Mouse (Mus musculus) left cerebral cortex, postnatal 14 days (tissue): ENCODE results near the gene Lamb3. TPM values are rescaled to one million over a fixed set of nuclear protein-coding genes. Genes with fewer than 3 reads are reported as not detected.
A peak's percentile ranks its signal among the peaks of the same experiment; 100 is the strongest.
"Not testable (repeated sequence)": the region's sequence is repeated elsewhere in the genome, so short reads cannot be mapped to it uniquely, and the experiment has no call there.

ENCODE experiments used
- DNase-seq, 2 experiments: peaks; one replicate each; pipeline ENCODE4 v3.0.0; 2021 to 2022; ENCODE audit warnings: low spot score in 2 of 2, mixed read lengths in 1 of 2
- intact Hi-C: fragments of 180-260 bp; cut with DNase I; formaldehyde crosslinking; loops from one replicate; pipeline ENCODE4 v1.15.1; 2025
- total RNA-seq, 2 experiments: library from RNA; stranded (reverse); gene quantifications; 2 replicates each; pipeline ENCODE4 v1.2.3; 2021

Lamb3 gene
- total RNA-seq, 2 experiments from 2014 or later: 1.6 to 3.0 TPM

- intact Hi-C loops: no loop called here
- DNase-seq: no peak
These were observed 27.4 kb downstream of the Lamb3 start for GRCm38 (mm10) chr1:193234930-193235329.

DNA sequence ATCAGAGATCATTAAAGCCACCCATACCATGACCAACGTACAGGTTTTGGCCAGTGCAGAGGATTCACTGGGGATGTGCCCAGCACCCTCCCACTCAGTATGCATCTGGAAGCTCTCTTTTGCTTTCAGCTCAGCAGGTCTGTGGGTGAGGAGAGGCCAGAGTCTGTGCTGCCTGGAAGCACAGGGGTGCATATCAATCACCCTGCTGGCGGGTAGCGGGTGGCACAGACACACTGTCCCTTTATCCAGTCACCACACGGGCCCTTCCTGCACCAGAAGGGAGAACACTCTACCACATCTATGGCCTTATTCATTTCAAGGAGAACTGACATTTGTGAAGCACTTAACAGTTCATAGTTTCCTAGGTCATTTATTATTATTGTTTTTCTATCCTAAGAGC lies 30.9 kb downstream of the Lamb3 start:
- intact Hi-C loops: no loop called here
- DNase-seq: no peak

DNA sequence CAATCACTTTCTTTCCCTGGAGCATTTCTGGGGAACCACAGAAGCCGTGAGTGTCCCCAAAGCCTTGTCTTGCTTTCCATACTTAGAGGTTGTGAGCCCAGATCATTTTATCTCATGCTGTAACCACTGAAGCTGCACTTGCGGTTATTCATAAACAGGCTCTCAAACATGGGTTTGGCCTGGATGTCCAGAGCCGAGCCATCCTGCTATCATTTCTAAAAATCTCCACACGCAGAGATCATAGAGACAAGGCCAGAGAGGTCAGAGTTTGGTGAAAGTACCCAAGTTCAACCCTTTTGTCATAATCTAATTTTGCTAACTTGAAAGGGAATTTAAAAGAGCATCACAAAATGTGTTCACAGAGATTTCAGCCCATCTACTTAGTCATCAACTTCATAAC lies 33.9 kb downstream of the Lamb3 start:
- no peak for DNase-seq
- intact Hi-C loops: no loop called here

GRCm38 (mm10) chr1:193242238-193242637 lies 34.7 kb downstream of the Lamb3 start:
- DNase-seq: peak; percentile 77 to 94
- intact Hi-C loops: no loop called here

GRCm38 (mm10) chr1:193242863-193243262 lies 35.4 kb downstream of the Lamb3 start:
- intact Hi-C loops: no loop called here

DNA sequence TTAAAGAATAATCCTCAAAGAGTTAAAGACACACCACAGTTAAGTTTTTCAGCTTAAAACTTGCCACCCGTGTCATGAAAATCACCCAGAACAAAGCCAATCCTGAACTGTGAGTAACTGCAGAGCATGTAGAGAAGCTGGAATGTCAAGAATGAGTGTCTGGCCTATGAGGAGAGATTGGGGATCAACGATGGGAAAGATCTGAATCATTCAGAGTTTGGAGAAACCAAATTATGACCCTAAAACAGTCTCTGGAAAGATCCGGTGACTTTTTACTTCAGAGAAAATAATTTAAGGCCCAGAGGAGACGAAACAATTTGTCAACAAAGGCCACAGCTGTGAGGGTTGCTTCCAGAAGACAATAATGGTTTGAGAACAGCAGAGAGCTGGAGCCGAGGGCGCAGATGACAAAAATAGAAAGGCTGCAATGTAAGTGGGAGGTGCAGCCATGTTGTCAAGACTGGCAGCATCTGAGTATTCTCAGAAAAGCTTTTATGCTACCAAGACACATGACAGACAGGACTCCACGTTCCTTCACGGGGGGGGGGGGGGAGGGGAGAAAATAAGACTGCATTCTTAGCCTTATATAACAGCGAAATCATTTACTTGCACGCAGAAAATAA lies 36.2 kb downstream of the Lamb3 start:
- intact Hi-C loops: no loop called here
- DNase-seq: peak in 1 of 2 experiments; percentile 42

More at GRCm38 (mm10) chr1:193242863-193243262, 35.4 kb downstream of the Lamb3 start:
- no peak for DNase-seq

- intact Hi-C loops: no loop called here
- DNase-seq: no peak
These were observed 36.7 kb downstream of the Lamb3 start for GRCm38 (mm10) chr1:193244235-193244634.

GRCm38 (mm10) chr1:193250026-193250425 lies 42.5 kb downstream of the Lamb3 start:
- DNase-seq: no peak
- intact Hi-C loops: loop anchor here (5.0 kb wide), 1 partner anchor 43 kb away; the partner anchor contains the start of gene Lamb3

DNA sequence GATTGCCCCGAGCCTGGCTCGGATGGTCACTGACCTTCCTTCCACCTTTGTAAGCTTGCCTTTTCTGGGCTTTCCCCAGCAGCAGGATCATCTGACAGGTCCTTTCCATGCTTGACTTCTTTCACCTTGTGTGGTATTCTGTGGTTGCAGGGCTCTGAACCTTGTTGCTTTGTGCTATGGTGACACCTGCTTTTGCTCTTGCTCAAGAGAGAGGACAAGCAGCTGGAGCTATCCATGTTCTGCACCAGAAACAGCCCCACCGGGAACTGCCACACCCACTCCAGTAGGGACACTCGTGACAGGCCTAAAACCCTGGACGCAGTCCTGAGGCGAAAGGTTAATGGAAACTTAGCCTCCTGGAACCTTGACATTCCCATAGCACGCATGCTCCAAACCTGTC lies 43.9 kb downstream of the Lamb3 start:
- no peak for DNase-seq
- intact Hi-C loops: loop anchor here (5.0 kb wide), 1 partner anchor 44 kb away; the partner anchor contains the start of gene Lamb3

DNA sequence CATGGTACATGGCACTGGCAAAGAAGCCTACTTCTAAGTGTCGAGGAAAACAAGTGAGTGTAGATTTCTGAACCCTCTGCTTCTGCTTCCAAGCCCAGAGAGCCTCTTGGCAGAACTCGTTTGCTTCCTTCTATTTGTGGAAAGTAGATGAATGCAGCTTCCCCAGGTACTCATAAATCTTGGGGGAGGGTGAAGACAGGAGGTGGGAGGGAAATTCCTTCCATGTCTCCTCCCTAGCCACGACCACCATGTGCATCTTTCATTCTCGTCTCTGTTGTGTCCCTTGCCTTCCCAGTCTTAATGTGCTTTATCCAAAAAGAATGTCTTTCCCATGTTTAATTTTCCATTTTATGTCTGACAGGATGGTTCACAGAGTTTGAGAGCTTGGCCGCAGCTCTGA lies 45.1 kb downstream of the Lamb3 start:
- no peak for DNase-seq
- intact Hi-C loops: loop anchor here (5.0 kb wide), 1 partner anchor 45 kb away; the partner anchor contains the start of gene Lamb3

DNA sequence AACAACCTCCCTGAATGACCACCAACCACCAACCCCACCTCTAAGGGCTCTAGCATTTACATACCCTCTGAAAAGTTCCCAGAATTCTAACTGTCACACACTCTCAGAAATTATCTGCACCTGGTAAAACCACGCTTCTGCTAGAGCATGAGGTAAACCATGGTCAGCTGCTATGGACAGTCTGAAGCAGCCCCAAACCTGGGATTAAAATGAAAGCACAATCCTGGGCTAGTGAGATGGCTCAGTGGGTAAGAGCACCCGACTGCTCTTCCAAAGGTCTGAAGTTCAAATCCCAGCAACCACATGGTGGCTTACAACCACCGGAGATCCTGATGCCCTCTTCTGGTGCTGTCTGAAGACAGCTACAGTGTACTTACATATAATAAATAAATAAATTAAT lies 46.4 kb downstream of the Lamb3 start:
- intact Hi-C loops: loop anchor here (2.0 to 5.0 kb wide), 2 partner anchors 47 to 69 kb away; partner anchors contain the start of gene Lamb3
- DNase-seq: not testable (repeated sequence)

- DNase-seq: no peak
- intact Hi-C loops: loop anchor here (1.0 to 5.0 kb wide), 3 partner anchors 68 to 121 kb away; no protein-coding TSS in a partner anchor
These were observed 47.5 kb downstream of the Lamb3 start for GRCm38 (mm10) chr1:193255032-193255431.

- DNase-seq: peak; percentile 62 to 81
- intact Hi-C loops: loop anchor here (1.0 to 5.0 kb wide), 3 partner anchors 67 to 121 kb away; no protein-coding TSS in a partner anchor
These were observed 48.2 kb downstream of the Lamb3 start for GRCm38 (mm10) chr1:193255488-193256288.

DNA sequence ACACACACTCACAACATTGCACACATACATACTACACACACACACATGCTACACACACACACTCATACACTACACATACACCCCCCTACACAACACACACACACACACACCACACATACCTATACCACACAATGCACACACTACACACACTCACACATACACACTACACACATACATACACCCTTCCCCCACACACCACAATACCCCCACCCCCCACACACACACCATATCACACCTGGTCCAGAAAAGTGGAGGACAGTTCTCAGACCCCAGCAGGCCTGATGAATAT lies 48.7 kb downstream of the Lamb3 start:
- intact Hi-C loops: loop anchor here (5.0 kb wide), 1 partner anchor 106 kb away; no protein-coding TSS in a partner anchor

GRCm38 (mm10) chr1:193256621-193257098 lies 49.2 kb downstream of the Lamb3 start:
- intact Hi-C loops: loop anchor here (5.0 kb wide), 1 partner anchor 106 kb away; no protein-coding TSS in a partner anchor
- no peak for DNase-seq

More for the DNA sequence above, 48.7 kb downstream of the Lamb3 start:
- DNase-seq: no peak

DNA sequence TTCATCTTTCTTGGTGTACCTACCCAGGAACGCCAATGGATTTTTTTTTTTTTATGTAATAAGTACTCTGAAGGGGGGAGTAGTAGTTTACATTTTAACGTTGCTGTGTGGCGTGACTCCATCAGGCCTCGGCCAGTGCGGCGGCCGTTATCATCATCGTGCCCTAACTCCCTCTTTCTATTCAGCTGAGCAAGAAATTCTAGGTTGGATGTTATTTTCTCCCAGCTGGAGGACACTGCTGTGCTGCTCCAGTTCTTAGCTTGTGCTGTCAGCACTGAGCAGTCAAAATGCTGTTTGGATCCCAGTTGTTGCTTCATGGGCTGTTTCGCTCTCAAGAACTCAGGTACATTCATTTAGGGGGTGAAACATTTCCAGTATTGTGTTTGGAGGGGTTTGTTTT lies 52.1 kb downstream of the Lamb3 start:
- no peak for DNase-seq
- intact Hi-C loops: loop anchor here (5.0 kb wide), 1 partner anchor 103 kb away; no protein-coding TSS in a partner anchor

GRCm38 (mm10) chr1:193261897-193262548 lies 54.5 kb downstream of the Lamb3 start:
- intact Hi-C loops: no loop called here
- no peak for DNase-seq

DNA sequence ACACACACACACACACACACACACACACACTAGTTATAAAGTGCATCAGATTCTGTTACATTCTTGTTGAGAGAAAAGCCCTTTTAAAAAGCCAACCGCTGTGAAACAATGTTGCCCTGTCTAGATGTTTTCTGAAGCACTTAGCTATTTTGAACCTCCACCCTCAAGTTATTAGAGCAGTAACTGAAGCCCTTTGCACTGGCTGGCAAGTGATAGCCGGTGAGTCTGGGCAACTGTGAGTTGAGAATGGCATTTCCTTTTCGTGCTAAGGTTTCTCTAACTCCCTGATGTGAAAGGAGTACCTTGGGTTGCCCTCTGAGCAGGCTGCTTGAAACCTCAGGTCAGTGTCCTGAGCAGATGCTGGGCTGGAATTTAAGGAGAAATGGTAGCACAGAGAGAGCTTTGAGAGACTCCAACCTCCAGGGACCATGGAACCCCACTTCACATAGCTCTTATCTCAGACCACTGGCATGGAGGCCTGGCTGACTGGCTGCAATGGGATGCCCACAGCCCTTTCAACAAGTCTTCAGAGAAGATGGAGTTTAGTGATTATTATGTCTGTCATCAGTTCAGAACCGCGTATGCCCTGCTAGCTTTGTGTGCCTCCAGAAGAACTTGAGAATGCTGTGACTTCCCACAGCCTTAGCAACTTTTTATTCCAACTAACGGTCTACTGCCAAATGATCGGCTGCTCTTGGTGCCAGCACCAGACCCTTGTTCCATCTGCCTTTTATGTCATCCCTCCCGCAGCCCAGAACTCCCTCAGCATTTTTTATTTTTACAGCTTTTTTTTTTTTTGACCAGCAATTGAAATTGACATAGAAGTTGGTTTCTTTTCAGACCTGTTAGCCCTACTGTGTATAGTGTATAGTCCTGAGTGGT lies 55.8 kb downstream of the Lamb3 start:
- intact Hi-C loops: no loop called here
- no peak for DNase-seq
